Mouse (Mus musculus): ENCODE data around the gene Ints3.
"Not testable (repeated sequence)": the region's sequence is repeated elsewhere in the genome, so short reads cannot be mapped to it uniquely, and the experiment has no call there.

Ints3 gene

GRCm38 (mm10) chr3:90342853-90343252 is 90.6 kb downstream of the Ints3 start:
- DNase-seq = not testable (repeated sequence)

Data from kidney, adult 8-10 months (tissue).